Mouse (Mus musculus) testis, adult 2 months (tissue): ENCODE results near the gene Copz1.

ENCODE experiments used
- CTCF ChIP-seq: fragments of 200-500 bp; IDR thresholded peaks from 2 replicates; pipeline ENCODE4 v1.5.1; 2012; ENCODE audit warnings: low read depth, mild to moderate bottlenecking, inconsistent platforms, low read length, moderate library complexity; ENCODE audit not compliant: control insufficient read depth, insufficient read depth, insufficient replicate concordance
- POLR2A ChIP-seq: fragments of 200-500 bp; IDR thresholded peaks from 2 replicates; pipeline ENCODE4 v1.6.1; 2012; ENCODE audit warnings: low read depth, mild to moderate bottlenecking, inconsistent platforms, low read length, moderate library complexity; ENCODE audit not compliant: control insufficient read depth

- TF ChIP-seq CTCF, result no peak
- no peak for TF ChIP-seq POLR2A
Observed at GRCm38 (mm10) chr15:103317120-103317519, 44.6 kb downstream of the Copz1 start.
